Mouse (Mus musculus) ES-E14 (cell line): Measurements from ENCODE around the gene Zfp598.

Source experiments
- CHD2 ChIP-seq: IDR thresholded peaks from 2 replicates; pipeline ENCODE4 v1.6.1; 2014; ENCODE audit warnings: mild to moderate bottlenecking, low read depth, low read length, inconsistent platforms
- HCFC1 ChIP-seq: IDR thresholded peaks from 2 replicates; pipeline ENCODE4 v1.6.1; 2012; ENCODE audit warnings: low read length, inconsistent platforms, borderline replicate concordance; ENCODE audit not compliant: insufficient read depth
- MAFK ChIP-seq: IDR thresholded peaks from 2 replicates; pipeline ENCODE4 v1.6.1; 2014; ENCODE audit warnings: mild to moderate bottlenecking, low read depth, low read length, inconsistent platforms; ENCODE audit not compliant: insufficient read depth
- ZC3H11A ChIP-seq: IDR thresholded peaks from 2 replicates; pipeline ENCODE4 v1.6.1; 2012; ENCODE audit warnings: low read depth, mild to moderate bottlenecking, inconsistent platforms, low read length, borderline replicate concordance
- ZNF384 ChIP-seq: IDR thresholded peaks from 2 replicates; pipeline ENCODE4 v1.6.1; 2012; ENCODE audit warnings: low read depth, low read length, inconsistent platforms

GRCm38 (mm10) chr17:24719494-24720222 is 50.2 kb downstream of the Zfp598 start:
- TF ChIP-seq ZC3H11A (no peak), CHD2 (peak; percentile 95), MAFK (no peak), ZNF384 (no peak), HCFC1 (peak; percentile 79)
